Mouse (Mus musculus): ENCODE data around the gene Slc6a16.

The Slc6a16 gene

GRCm38 (mm10) chr7:45240633-45241388, at the start of gene Slc6a16:
TSS of gene Slc6a16 (plus strand) at chr7:45241085.
- DNase-seq (ENCODE audit: low spot score in 2 of 2), result no peak

GRCm38 (mm10) chr7:45191161-45191560, 49.7 kb upstream of the Slc6a16 start:
- DNase-seq (ENCODE audit: low spot score in 2 of 2), result no peak

GRCm38 (mm10) chr7:45191803-45192363, 49.0 kb upstream of the Slc6a16 start:
- no peak for DNase-seq (ENCODE audit: low spot score in 2 of 2)

GRCm38 (mm10) chr7:45192585-45193310, 48.1 kb upstream of the Slc6a16 start:
- DNase-seq (ENCODE audit: low spot score in 2 of 2), result no peak

GRCm38 (mm10) chr7:45193406-45193805, 47.5 kb upstream of the Slc6a16 start:
- no peak for DNase-seq (ENCODE audit: low spot score in 2 of 2)

- no peak for DNase-seq (ENCODE audit: low spot score in 2 of 2)
Observed at GRCm38 (mm10) chr7:45193871-45194785, 46.8 kb upstream of the Slc6a16 start.

- DNase-seq (ENCODE audit: low spot score in 2 of 2), result no peak
Observed at GRCm38 (mm10) chr7:45195341-45196175, 45.3 kb upstream of the Slc6a16 start.

- DNase-seq (ENCODE audit: low spot score in 2 of 2), result no peak
Observed at GRCm38 (mm10) chr7:45196176-45196535, 44.7 kb upstream of the Slc6a16 start.

GRCm38 (mm10) chr7:45196994-45197393, 43.9 kb upstream of the Slc6a16 start:
- no peak for DNase-seq (ENCODE audit: low spot score in 2 of 2)

- DNase-seq (ENCODE audit: low spot score in 2 of 2), result peak; percentile 59 to 76
Observed at GRCm38 (mm10) chr7:45198435-45198834, 42.5 kb upstream of the Slc6a16 start.

- no peak for DNase-seq (ENCODE audit: low spot score in 2 of 2)
Observed at GRCm38 (mm10) chr7:45198961-45199360, 41.9 kb upstream of the Slc6a16 start.

- no peak for DNase-seq (ENCODE audit: low spot score in 2 of 2)
Observed at GRCm38 (mm10) chr7:45202654-45203053, 38.2 kb upstream of the Slc6a16 start.

GRCm38 (mm10) chr7:45204380-45205143, 36.3 kb upstream of the Slc6a16 start, which contains the start of gene Ccdc155:
TSS of gene Ccdc155 (minus strand) at chr7:45204892.
- DNase-seq (ENCODE audit: low spot score in 2 of 2), result peak; percentile 52 to 83

GRCm38 (mm10) chr7:45208260-45208659, 32.6 kb upstream of the Slc6a16 start:
- no peak for DNase-seq (ENCODE audit: low spot score in 2 of 2)

- no peak for DNase-seq (ENCODE audit: low spot score in 2 of 2)
Observed at GRCm38 (mm10) chr7:45211070-45211469, 29.8 kb upstream of the Slc6a16 start.

GRCm38 (mm10) chr7:45211851-45212251, 29.0 kb upstream of the Slc6a16 start, which contains the start of gene Dkkl1:
TSS of gene Dkkl1 (minus strand) at chr7:45212147.
- peak in 1 of 2 experiments; percentile 15 for DNase-seq (ENCODE audit: low spot score in 2 of 2)

GRCm38 (mm10) chr7:45212356-45212755, 28.5 kb upstream of the Slc6a16 start:
- DNase-seq (ENCODE audit: low spot score in 2 of 2), result no peak

GRCm38 (mm10) chr7:45213708-45214107, 27.2 kb upstream of the Slc6a16 start:
- no peak for DNase-seq (ENCODE audit: low spot score in 2 of 2)

- peak in 1 of 2 experiments; percentile 38 for DNase-seq (ENCODE audit: low spot score in 2 of 2)
Observed at GRCm38 (mm10) chr7:45215673-45216441, 25.0 kb upstream of the Slc6a16 start, which contains the start of gene Tead2. TSS of gene Tead2 (plus strand) at chr7:45215753.

All from urinary bladder, postnatal 36 days (tissue).